Mouse (Mus musculus) cortical plate, adult 2 months (tissue): ENCODE data around the gene Ndufaf2.

Experiments used
- CTCF ChIP-seq: fragments of 200-500 bp; IDR thresholded peaks from 2 replicates; pipeline ENCODE4 v1.5.1; 2011; ENCODE audit warnings: mild to moderate bottlenecking, control low read depth, low read length; ENCODE audit not compliant: insufficient read depth; ENCODE audit errors: extremely low read depth
- POLR2A ChIP-seq: fragments of 200-500 bp; IDR thresholded peaks from 2 replicates; pipeline ENCODE4 v1.6.1; 2011; ENCODE audit warnings: mild to moderate bottlenecking, low read length, control low read depth; ENCODE audit not compliant: insufficient read depth; ENCODE audit errors: extremely low read depth

GRCm38 (mm10) chr13:108046071-108046470, 112.4 kb downstream of the Ndufaf2 start:
- TF ChIP-seq CTCF (no peak), POLR2A (no peak)
